Mouse (Mus musculus): Measurements from ENCODE around the gene Sct.

The Sct gene

GRCm38 (mm10) chr7:141230570-141230969 is 48.4 kb downstream of the Sct start:
- in situ Hi-C loops (cut with MboI, MseI): no loop called here

- in situ Hi-C loops (cut with MboI, MseI): no loop called here
These were observed 49.2 kb downstream of the Sct start for GRCm38 (mm10) chr7:141229702-141230101.
